Mouse (Mus musculus) embryonic facial prominence, embryonic 12.5 days (tissue): ENCODE results near the gene Cyp17a1. TPM values are rescaled to one million over a fixed set of nuclear protein-coding genes. Genes with fewer than 3 reads are reported as not detected.

Source experiments
- ATAC-seq: fragments of 200-750 bp; cut with Nextera tagmentation; 2 replicates; pipeline ENCODE4 v1.8.0; 2017; ENCODE audit not compliant: insufficient number of reproducible peaks, insufficient read depth, low FRiP score, low TSS enrichment
- H3K27ac ChIP-seq: fragments of 300-500 bp; sonication (generic); 2 replicates; pipeline ENCODE4 v1.5.1; 2016; ENCODE audit warnings: mild to moderate bottlenecking
- H3K27me3 ChIP-seq: fragments of 300-500 bp; sonication (generic); 2 replicates; pipeline ENCODE4 v1.6.1; 2016; ENCODE audit warnings: mild to moderate bottlenecking, moderate library complexity
- H3K36me3 ChIP-seq: fragments of 300-500 bp; sonication (generic); 2 replicates; pipeline ENCODE4 v1.6.1; 2016; ENCODE audit warnings: mild to moderate bottlenecking
- H3K4me1 ChIP-seq: fragments of 300-500 bp; sonication (generic); 2 replicates; pipeline ENCODE4 v1.6.1; 2016
- H3K4me2 ChIP-seq: fragments of 300-500 bp; sonication (generic); replicated peaks from 2 replicates; pipeline ENCODE4 v1.6.1; 2016; ENCODE audit warnings: mild to moderate bottlenecking, moderate library complexity
- H3K4me3 ChIP-seq: fragments of 300-500 bp; sonication (generic); 2 replicates; pipeline ENCODE4 v1.5.1; 2016; ENCODE audit warnings: mild to moderate bottlenecking
- H3K9ac ChIP-seq: fragments of 300-500 bp; sonication (generic); 2 replicates; pipeline ENCODE4 v1.6.1; 2016; ENCODE audit warnings: mild to moderate bottlenecking, moderate library complexity
- H3K9me3 ChIP-seq: fragments of 300-500 bp; sonication (generic); 2 replicates; pipeline ENCODE4 v1.6.1; 2016; ENCODE audit warnings: mild to moderate bottlenecking, moderate library complexity
- WGBS: fragments of 180-500 bp; shearing (Covaris S2); methylation state at CpG from one replicate; pipeline ENCODE4 v1.1.7; 2016; 5-methylcytosine and 5-hydroxymethylcytosine counted together
- polyA plus RNA-seq: library from polyadenylated mRNA; unstranded; fragments of >200 nt; fragmentation: Nextera tagmentation; extraction: Ambion mirVana; gene quantifications from 2 replicates; pipeline ENCODE4 v1.2.1, GENCODE M21; 2016

Gene Cyp17a1
- polyA plus RNA-seq, 1 experiment from 2014 or later = 0.26 TPM

DNA sequence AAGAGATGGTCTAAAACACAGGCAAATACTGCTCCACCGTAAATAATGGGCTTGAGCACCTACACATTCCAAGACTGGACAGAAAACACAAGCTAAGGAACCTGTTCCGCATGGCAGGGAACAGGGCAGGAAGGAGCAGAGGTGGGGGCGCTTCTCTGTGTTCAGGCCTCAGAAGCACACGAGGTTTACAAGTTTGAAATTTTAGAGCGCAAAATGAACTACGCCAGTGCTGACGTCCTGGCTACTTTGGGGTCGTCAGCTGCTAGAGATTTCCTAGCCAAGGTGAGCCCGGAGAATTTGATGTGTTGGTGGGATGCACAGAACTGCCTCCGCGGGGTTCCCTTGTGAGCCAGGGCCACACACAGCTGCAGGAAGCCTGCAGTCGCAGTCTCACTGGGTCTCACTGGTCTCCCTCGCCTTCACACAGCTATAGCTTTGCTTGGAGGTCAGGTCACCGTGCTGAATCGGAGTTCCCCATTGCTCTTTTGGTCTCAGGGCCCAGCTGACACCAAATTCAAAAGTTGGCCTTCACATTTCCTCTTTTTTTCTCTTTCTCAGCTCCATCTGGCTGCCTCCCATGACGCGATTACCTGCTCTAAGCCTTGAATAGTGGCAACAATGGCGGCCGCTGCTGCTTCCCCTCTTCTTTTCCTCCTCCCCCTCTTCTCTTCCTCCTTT, 25.0 kb upstream of the Cyp17a1 start:
- no peak for ATAC-seq
- Histone ChIP-seq H3K9me3 (no peaks in the 10 kb centered on the region), H3K4me1 (no peaks in the 10 kb centered on the region), H3K27me3 (no peaks in the 10 kb centered on the region), H3K36me3 (0 out of 2 replicates have a peak, but pooled peaks cover 10% of the 10 kb centered on the region), H3K4me3 (no peak overlapping the region), H3K4me2 (no peak overlapping the region), H3K27ac (no peak overlapping the region), H3K9ac (no peak overlapping the region)
- WGBS = 47% methylated on average over 19 of the region's 19 CpGs

DNA sequence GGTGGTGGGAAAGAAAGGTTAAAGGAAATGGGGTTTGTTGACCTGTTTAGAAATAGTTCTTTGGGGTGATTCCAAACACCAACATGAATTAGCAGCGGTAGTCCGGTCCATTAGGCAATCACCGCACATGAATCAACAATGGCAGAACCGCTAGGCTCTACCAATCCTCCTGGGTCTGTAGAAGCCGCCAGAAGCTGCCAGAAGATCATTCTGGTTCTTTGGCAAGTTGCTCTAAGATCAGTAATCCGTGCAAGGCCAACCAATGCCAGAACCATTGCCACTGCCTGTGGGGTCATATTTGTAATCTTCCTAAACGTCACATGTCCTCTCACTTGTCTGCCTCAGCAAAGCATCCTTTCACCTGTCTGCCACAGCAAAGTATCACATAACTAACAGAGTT, 24.0 kb upstream of the Cyp17a1 start:
- H3K9me3 ChIP-seq = no peaks in the 10 kb centered on the region
- no peak overlapping the region for H3K4me2 ChIP-seq
- ATAC-seq = no peak
- no peak overlapping the region for H3K27ac ChIP-seq
- H3K4me3 ChIP-seq = no peak overlapping the region
- 0 out of 2 replicates have a peak, but pooled peaks cover 10% of the 10 kb centered on the region for H3K36me3 ChIP-seq
- H3K4me1 ChIP-seq = no peaks in the 10 kb centered on the region
- H3K27me3 ChIP-seq = no peaks in the 10 kb centered on the region
- WGBS = 94% methylated on average over 7 of the region's 7 CpGs
- H3K9ac ChIP-seq = no peak overlapping the region

DNA sequence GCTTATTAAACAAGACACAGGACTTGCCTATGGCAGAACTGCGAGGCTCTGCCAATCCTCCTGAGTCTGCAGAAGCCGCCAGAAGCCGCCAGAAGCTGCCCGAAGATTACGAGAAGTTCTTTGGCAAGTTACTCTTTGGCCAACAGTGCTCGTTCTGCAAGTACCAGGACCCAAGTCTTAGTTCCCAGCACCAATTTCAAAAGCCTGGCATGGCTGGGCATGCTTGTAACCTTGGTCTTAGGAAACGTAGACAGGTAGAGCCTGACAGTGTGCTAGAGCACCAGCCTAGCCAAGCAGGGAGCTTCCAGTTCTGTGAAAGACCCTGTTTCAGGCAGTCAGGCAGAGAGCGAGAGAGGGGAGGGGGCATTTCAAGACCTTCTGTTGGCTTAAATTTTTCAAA, 23.5 kb upstream of the Cyp17a1 start:
- H3K36me3 ChIP-seq = 0 out of 2 replicates have a peak, but pooled peaks cover 10% of the 10 kb centered on the region
- no peak overlapping the region for H3K27ac ChIP-seq
- ATAC-seq = no peak
- no peaks in the 10 kb centered on the region for H3K4me1 ChIP-seq
- no peaks in the 10 kb centered on the region for H3K27me3 ChIP-seq
- no peaks in the 10 kb centered on the region for H3K9me3 ChIP-seq
- H3K9ac ChIP-seq = no peak overlapping the region
- H3K4me2 ChIP-seq = no peak overlapping the region
- no peak overlapping the region for H3K4me3 ChIP-seq
- WGBS = 94% methylated on average over 8 of the region's 8 CpGs

DNA sequence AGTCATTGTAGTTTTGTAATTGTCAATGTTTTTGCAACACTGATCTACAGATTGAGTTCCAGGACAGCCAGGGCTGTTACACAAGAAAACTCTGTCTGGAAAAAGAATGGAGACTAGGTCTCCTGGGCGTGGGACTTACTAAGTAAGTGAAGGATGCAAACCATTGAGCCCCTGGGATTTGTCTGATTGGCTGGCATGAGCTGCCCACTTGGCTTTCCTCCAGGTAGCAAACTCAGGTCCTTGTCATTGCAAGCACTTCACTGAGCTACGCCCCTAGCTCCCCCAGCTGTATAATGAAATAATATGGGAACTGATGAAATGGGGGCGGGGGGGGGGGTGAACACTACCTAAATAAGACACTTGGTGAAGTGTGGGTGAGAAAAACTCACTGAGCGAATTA, 20.2 kb upstream of the Cyp17a1 start:
- H3K36me3 ChIP-seq = 0 out of 2 replicates have a peak, but pooled peaks cover 3% of the 10 kb centered on the region
- H3K9ac ChIP-seq = no peak overlapping the region
- no peak overlapping the region for H3K4me2 ChIP-seq
- no peaks in the 10 kb centered on the region for H3K27me3 ChIP-seq
- no peak overlapping the region for H3K4me3 ChIP-seq
- 0 out of 2 replicates have a peak, but pooled peaks cover 5% of the 10 kb centered on the region for H3K4me1 ChIP-seq
- H3K27ac ChIP-seq = no peak overlapping the region
- no peaks in the 10 kb centered on the region for H3K9me3 ChIP-seq
- ATAC-seq = no peak
- WGBS = 81% methylated on average over 4 of the region's 4 CpGs

DNA sequence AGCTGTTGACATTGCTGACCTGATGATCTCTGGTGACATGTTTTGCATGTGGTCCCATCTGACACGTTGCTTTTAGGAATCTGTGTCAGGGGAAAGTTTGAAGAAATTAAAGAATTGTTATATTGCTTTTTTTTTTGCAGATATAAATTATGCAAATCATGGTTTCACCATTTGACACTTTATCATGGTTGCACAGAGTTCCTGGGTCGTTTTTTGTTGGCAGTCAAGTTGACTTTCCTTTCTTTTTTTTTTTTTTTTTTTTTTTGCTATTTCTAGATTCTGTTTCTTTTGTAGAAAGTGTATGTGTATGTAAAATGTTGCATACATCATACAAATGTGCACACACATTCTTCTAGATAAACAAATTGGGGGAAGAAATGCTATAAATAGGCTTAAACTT, 18.1 kb upstream of the Cyp17a1 start:
- 0 out of 2 replicates have a peak, but pooled peaks cover 3% of the 10 kb centered on the region for H3K36me3 ChIP-seq
- no peak overlapping the region for H3K4me3 ChIP-seq
- 75% methylated on average over 2 of the region's 2 CpGs for WGBS
- H3K4me2 ChIP-seq = no peak overlapping the region
- no peaks in the 10 kb centered on the region for H3K9me3 ChIP-seq
- H3K27me3 ChIP-seq = no peaks in the 10 kb centered on the region
- ATAC-seq = no peak
- H3K4me1 ChIP-seq = 0 out of 2 replicates have a peak, but pooled peaks cover 5% of the 10 kb centered on the region
- H3K9ac ChIP-seq = no peak overlapping the region
- H3K27ac ChIP-seq = no peak overlapping the region

DNA sequence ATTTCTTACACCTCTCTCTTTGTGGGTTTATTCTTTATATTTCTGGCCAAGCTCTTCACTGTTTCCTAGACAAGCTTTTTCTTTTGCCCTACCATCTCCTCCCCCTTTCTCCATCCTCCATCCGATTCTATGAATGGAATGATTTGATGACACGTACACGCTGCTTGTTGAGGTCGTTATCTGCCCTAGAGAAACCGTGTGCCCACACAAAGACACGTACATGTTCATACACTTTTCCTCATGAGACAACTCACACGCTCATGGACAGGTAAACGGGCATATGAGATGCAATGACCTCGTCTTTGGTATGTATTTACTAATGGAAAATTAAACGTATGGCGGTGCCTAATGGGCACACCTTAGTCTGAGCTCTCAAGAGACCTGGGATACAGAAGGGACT, 17.4 kb upstream of the Cyp17a1 start:
- Histone ChIP-seq H3K27ac (peak overlapping the region; percentile 60; the same call in 1 of the 2 replicates), H3K4me2 (peak overlapping the region; percentile 51), H3K9ac (peak overlapping the region; percentile 77), H3K9me3 (no peaks in the 10 kb centered on the region), H3K4me1 (0 out of 2 replicates have a peak, but pooled peaks cover 5% of the 10 kb centered on the region), H3K4me3 (peak overlapping the region; percentile 58), H3K36me3 (0 out of 2 replicates have a peak, but pooled peaks cover 3% of the 10 kb centered on the region), H3K27me3 (no peaks in the 10 kb centered on the region)
- 78% methylated on average over 11 of the region's 11 CpGs for WGBS
- ATAC-seq = no peak

DNA sequence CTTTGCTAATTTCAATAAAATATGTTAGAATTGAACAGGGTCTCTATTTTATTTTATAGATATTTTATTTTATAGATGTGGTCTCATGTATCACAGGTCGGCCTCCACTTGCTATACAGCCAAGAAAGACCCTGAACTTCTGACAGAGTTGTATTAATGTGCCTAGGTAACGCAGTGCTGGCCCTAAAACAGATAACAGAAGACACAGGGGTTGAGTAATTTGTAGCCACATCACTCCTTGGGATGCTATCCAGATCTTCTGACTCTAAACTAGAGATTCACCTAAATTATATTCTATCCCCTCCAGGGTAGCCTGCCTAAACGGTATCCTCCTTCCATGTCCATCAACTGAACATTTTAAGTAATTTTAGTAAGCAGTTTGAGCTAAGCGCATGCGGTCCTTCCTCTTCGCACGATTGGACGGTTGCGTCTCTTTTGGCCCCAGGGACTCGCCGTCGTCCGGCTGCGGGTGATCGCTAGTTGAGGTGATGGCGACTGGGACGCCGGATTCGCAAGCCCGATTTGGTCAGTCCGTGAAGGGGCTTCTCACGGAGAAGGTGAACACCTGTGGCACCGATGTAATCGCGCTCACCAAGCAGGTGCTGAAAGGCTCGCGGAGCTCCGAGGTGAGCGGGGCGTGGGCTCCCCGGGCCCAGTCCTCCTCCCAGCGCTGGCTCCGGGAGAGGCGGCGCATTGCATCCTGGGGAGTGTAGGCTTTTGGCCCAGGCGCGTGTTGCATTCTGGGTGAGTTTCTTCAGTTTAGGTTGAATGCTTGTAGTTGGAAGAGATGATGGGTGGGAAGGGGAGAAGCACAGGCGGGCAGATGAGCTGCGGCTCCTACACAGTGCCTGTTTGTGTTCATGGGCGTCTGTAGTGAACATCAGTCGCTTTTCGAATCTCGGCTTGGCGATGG, 16.7 kb upstream of the Cyp17a1 start, which contains the start of gene Borcs7:
Gene Borcs7 (plus strand): TSS at position 447 of the 913 bp plus-strand sequence.
- Histone ChIP-seq H3K9me3 (no peaks in the 10 kb centered on the region), H3K36me3 (0 out of 2 replicates have a peak, but pooled peaks cover 3% of the 10 kb centered on the region), H3K4me1 (0 out of 2 replicates have a peak, but pooled peaks cover 5% of the 10 kb centered on the region), H3K27ac (peak within 1 kb of the TSS; percentile 60; the same call in 1 of the 2 replicates), H3K4me3 (peak within 1 kb of the TSS; percentile 58), H3K9ac (peak within 1 kb of the TSS; percentile 77), H3K27me3 (no peaks in the 10 kb centered on the region), H3K4me2 (peak within 1 kb of the TSS; percentile 51)
- 3% methylated on average over 44 of the region's 44 CpGs for WGBS
- ATAC-seq = peak; percentile 93

DNA sequence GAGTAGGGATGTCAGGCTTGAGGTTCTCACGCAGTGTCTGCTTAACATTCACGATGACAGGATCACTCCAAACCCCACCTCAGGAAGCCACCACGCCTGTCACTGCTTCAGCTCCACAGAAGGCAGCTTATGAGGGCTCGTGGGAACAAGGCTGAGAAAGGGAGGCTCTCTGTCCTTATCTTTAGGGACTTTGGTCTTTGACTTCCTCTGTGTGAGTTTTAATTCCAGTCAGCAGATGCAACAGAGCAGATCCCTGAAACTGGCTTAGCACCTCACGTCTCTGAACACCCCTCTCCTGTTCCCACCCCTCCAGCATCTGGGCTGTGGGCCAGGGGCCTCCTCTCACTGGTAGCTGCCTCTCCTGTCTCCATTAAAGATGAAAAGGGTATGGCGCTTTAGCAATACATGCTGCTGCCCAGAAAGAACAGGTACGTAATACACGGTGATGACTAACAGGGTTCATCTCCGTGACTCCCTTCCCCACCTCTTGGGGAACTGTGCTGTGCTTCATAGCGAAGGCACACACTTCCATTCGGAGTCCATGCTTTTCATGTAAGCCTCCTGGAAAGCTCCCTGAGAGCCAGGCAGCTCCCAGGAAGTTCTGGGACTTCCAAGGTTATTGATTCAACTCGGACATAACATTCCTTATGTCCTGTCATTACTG, 6.9 kb upstream of the Cyp17a1 start:
- Histone ChIP-seq H3K4me2 (no peak overlapping the region), H3K36me3 (no peaks in the 10 kb centered on the region), H3K27me3 (no peaks in the 10 kb centered on the region), H3K9ac (no peak overlapping the region), H3K9me3 (no peaks in the 10 kb centered on the region), H3K27ac (no peak overlapping the region), H3K4me1 (no peaks in the 10 kb centered on the region; the same call in 1 of the 2 replicates), H3K4me3 (no peak overlapping the region)
- ATAC-seq = no peak
- WGBS = 65% methylated on average over 12 of the region's 12 CpGs

DNA sequence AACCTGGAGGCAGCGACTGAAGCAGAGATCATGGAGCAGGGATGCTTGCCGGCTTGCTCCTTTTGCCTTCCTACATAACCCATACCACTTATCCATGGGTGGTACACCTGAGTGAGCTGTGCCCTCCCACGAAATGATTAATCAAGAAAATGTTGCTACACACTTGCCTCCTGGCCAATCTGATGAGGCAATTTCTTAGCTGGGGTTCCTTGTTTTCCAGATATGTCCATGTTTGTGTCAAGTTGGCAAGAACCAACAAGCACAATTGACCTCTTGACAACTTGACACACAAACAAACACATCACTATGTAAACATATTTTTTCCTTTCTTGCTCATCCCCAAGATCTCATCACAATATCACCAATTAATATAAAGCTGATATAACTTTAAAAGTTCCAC, 2.7 kb upstream of the Cyp17a1 start:
- ATAC-seq = no peak
- Histone ChIP-seq H3K9ac (no peak overlapping the region), H3K36me3 (no peaks in the 10 kb centered on the region), H3K4me2 (no peak overlapping the region), H3K9me3 (no peaks in the 10 kb centered on the region), H3K27me3 (peaks cover 8% of the 10 kb centered on the region; the same call in 1 of the 2 replicates), H3K27ac (no peak overlapping the region), H3K4me1 (no peaks in the 10 kb centered on the region; the same call in 1 of the 2 replicates), H3K4me3 (no peak overlapping the region)
- WGBS = 75% methylated on average over 3 of the region's 3 CpGs

DNA sequence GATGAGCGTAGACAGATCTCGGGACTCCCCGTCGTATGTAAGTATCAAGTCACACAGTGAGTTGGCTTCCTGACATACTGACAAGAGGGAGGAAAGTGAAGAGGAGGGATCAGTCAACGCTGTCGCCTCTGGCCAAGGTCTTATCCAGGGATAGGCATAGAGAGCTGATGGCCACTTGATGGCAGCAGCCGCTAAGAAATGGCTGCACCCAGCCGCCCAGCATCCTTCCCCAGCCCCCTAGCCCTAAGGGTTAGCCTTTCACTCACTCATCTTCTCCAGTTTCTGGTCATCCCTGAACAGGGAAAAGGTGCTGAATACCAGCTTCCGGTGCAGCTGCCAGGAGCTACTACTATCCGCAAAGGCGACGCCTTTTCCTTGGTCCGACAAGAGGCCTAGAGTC, 2.3 kb downstream of the Cyp17a1 start:
- Histone ChIP-seq H3K36me3 (no peaks in the 10 kb centered on the region), H3K27me3 (peaks cover 8% of the 10 kb centered on the region; the same call in 1 of the 2 replicates), H3K27ac (no peak overlapping the region), H3K4me3 (no peak overlapping the region), H3K4me1 (peaks cover under 1% of the 10 kb centered on the region; the same call in 1 of the 2 replicates), H3K9me3 (no peaks in the 10 kb centered on the region), H3K9ac (no peak overlapping the region), H3K4me2 (no peak overlapping the region)
- ATAC-seq = peak; percentile 41; the same call in 1 of the 2 replicates
- WGBS = 17% methylated on average over 13 of the region's 13 CpGs

DNA sequence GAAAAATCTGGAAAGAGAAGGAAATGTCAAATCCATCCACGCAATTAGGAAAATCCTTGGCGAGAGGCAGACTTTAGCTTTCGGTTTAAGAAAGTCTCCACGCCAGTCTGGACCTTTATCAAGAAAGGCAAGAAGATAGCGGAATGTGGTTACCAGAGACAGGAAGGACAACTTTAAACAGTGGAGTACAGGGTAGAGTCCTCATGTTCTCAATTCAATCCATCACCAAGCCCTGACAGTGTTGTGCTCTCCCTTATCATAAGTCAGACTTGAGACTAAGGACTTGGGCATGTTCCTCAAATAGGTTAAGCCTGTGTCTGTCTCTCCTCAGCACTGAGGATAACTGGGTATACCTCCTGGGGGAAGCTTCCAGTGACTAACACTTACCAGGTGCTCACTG, 3.2 kb downstream of the Cyp17a1 start:
- peaks cover 7% of the 10 kb centered on the region; the same call in 1 of the 2 replicates for H3K4me1 ChIP-seq
- no peak overlapping the region for H3K4me2 ChIP-seq
- H3K9ac ChIP-seq = no peak overlapping the region
- H3K4me3 ChIP-seq = no peak overlapping the region
- H3K36me3 ChIP-seq = no peaks in the 10 kb centered on the region
- WGBS = 89% methylated on average over 5 of the region's 5 CpGs
- peaks cover 8% of the 10 kb centered on the region; the same call in 1 of the 2 replicates for H3K27me3 ChIP-seq
- H3K27ac ChIP-seq = no peak overlapping the region
- no peaks in the 10 kb centered on the region for H3K9me3 ChIP-seq
- no peak for ATAC-seq
